Mouse (Mus musculus) forebrain, embryonic 15.5 days (tissue): Measurements from ENCODE around the gene Gm47841. TPM values are rescaled to one million over a fixed set of nuclear protein-coding genes. Genes with fewer than 3 reads are reported as not detected.

Experiments
- ATAC-seq: fragments of 200-750 bp; cut with Nextera tagmentation; replicated peaks from 2 replicates; pipeline ENCODE4 v1.8.0; 2017; ENCODE audit warnings: mild to moderate bottlenecking, moderate TSS enrichment, moderate library complexity
- H3K27ac ChIP-seq: fragments of 300-500 bp; sonication (generic); replicated peaks from 2 replicates; pipeline ENCODE4 v1.5.1; 2015; ENCODE audit warnings: mild to moderate bottlenecking, inconsistent platforms
- H3K27me3 ChIP-seq: fragments of 300-500 bp; sonication (generic); 2 replicates; pipeline ENCODE4 v1.6.1; 2015; ENCODE audit warnings: inconsistent platforms
- H3K36me3 ChIP-seq: fragments of 300-500 bp; sonication (generic); 2 replicates; pipeline ENCODE4 v1.6.1; 2015; ENCODE audit warnings: mild to moderate bottlenecking, inconsistent platforms
- H3K4me1 ChIP-seq: fragments of 300-500 bp; sonication (generic); 2 replicates; pipeline ENCODE4 v1.6.1; 2015; ENCODE audit warnings: inconsistent platforms
- H3K4me2 ChIP-seq: fragments of 300-500 bp; sonication (generic); replicated peaks from 2 replicates; pipeline ENCODE4 v1.6.1; 2015; ENCODE audit warnings: mild to moderate bottlenecking, inconsistent platforms
- H3K4me3 ChIP-seq: fragments of 300-500 bp; sonication (generic); 2 replicates; pipeline ENCODE4 v1.5.1; 2015; ENCODE audit warnings: mild to moderate bottlenecking, inconsistent platforms
- H3K9ac ChIP-seq: fragments of 300-500 bp; sonication (generic); replicated peaks from 2 replicates; pipeline ENCODE4 v1.6.1; 2015; ENCODE audit warnings: mild to moderate bottlenecking, inconsistent platforms
- H3K9me3 ChIP-seq: fragments of 300-500 bp; sonication (generic); 2 replicates; pipeline ENCODE4 v1.6.1; 2016; ENCODE audit warnings: inconsistent platforms
- WGBS: fragments of 180-500 bp; shearing (Covaris S2); methylation state at CpG from one replicate; pipeline ENCODE4 v1.1.7; 2015; ENCODE audit warnings: mixed read lengths; 5-methylcytosine and 5-hydroxymethylcytosine counted together
- polyA plus RNA-seq: library from polyadenylated mRNA; unstranded; fragments of >200 nt; fragmentation: Nextera tagmentation; extraction: Ambion mirVana; gene quantifications from 2 replicates; pipeline ENCODE4 v1.2.1, GENCODE M21; 2015

Gene Gm47841
- polyA plus RNA-seq, 1 experiment from 2014 or later: not detected

GRCm38 (mm10) chr15:101053832-101054459, 6.7 kb upstream of the Gm47841 start:
- peaks cover 13% of the 10 kb centered on the region for H3K4me1 ChIP-seq
- 0 out of 2 replicates have a peak, but pooled peaks have one; percentile 21 for ATAC-seq
- peaks cover 60% of the 10 kb centered on the region for H3K27me3 ChIP-seq
- 0 out of 2 replicates have a peak overlapping the region, but pooled peaks have one; percentile 14 for H3K9ac ChIP-seq
- 9% methylated on average over 64 of the region's 65 CpGs for WGBS
- no peaks in the 10 kb centered on the region for H3K36me3 ChIP-seq
- peak overlapping the region; percentile 39 for H3K4me3 ChIP-seq
- H3K9me3 ChIP-seq: no peaks in the 10 kb centered on the region
- no peak overlapping the region for H3K27ac ChIP-seq
- H3K4me2 ChIP-seq: peak overlapping the region; percentile 48

- Histone ChIP-seq H3K4me1 (peaks cover 13% of the 10 kb centered on the region), H3K27me3 (peaks cover 69% of the 10 kb centered on the region), H3K9me3 (no peaks in the 10 kb centered on the region), H3K4me2 (peak overlapping the region; percentile 48), H3K36me3 (no peaks in the 10 kb centered on the region), H3K27ac (no peak overlapping the region), H3K4me3 (peak overlapping the region; percentile 39), H3K9ac (no peak overlapping the region)
- 12% methylated on average over 115 of the region's 120 CpGs for WGBS
- 0 out of 2 replicates have a peak, but pooled peaks have one; percentile 20 for ATAC-seq
These were observed 5.6 kb upstream of the Gm47841 start for GRCm38 (mm10) chr15:101052560-101053501.

GRCm38 (mm10) chr15:101051869-101052268, 4.7 kb upstream of the Gm47841 start:
- H3K27ac ChIP-seq: no peak overlapping the region
- ATAC-seq: no peak
- H3K9me3 ChIP-seq: no peaks in the 10 kb centered on the region
- 39% methylated on average over 10 of the region's 10 CpGs for WGBS
- no peak overlapping the region for H3K4me3 ChIP-seq
- no peak overlapping the region for H3K4me2 ChIP-seq
- H3K4me1 ChIP-seq: peaks cover 17% of the 10 kb centered on the region
- H3K36me3 ChIP-seq: no peaks in the 10 kb centered on the region
- H3K27me3 ChIP-seq: peaks cover 78% of the 10 kb centered on the region
- no peak overlapping the region for H3K9ac ChIP-seq

GRCm38 (mm10) chr15:101048338-101048896, 1.2 kb upstream of the Gm47841 start:
- no peak for ATAC-seq
- H3K4me1 ChIP-seq: peaks cover 20% of the 10 kb centered on the region
- H3K27ac ChIP-seq: no peak overlapping the region
- 53% methylated on average over 5 of the region's 5 CpGs for WGBS
- H3K36me3 ChIP-seq: no peaks in the 10 kb centered on the region
- H3K9ac ChIP-seq: no peak overlapping the region
- no peak overlapping the region for H3K4me2 ChIP-seq
- H3K27me3 ChIP-seq: peaks cover 75% of the 10 kb centered on the region
- H3K4me3 ChIP-seq: no peak overlapping the region
- H3K9me3 ChIP-seq: no peaks in the 10 kb centered on the region

GRCm38 (mm10) chr15:101046527-101047193, 537 bp downstream of the Gm47841 start:
- H3K4me3 ChIP-seq: peak overlapping the region; percentile 50
- H3K4me1 ChIP-seq: peaks cover 15% of the 10 kb centered on the region
- peak overlapping the region; percentile 51 for H3K9ac ChIP-seq
- peaks cover 58% of the 10 kb centered on the region for H3K27me3 ChIP-seq
- 1% methylated on average over 75 of the region's 77 CpGs for WGBS
- H3K36me3 ChIP-seq: no peaks in the 10 kb centered on the region
- peak overlapping the region; percentile 98 for H3K4me2 ChIP-seq
- H3K27ac ChIP-seq: no peak overlapping the region
- no peaks in the 10 kb centered on the region for H3K9me3 ChIP-seq
- peak; percentile 47; the same call in 1 of the 2 replicates for ATAC-seq

GRCm38 (mm10) chr15:101046039-101046526, 1.1 kb downstream of the Gm47841 start:
- Histone ChIP-seq H3K4me3 (peak overlapping the region; percentile 50), H3K9ac (peak overlapping the region; percentile 51), H3K9me3 (no peaks in the 10 kb centered on the region), H3K27me3 (peaks cover 54% of the 10 kb centered on the region), H3K4me2 (peak overlapping the region; percentile 98), H3K27ac (no peak overlapping the region), H3K4me1 (peaks cover 15% of the 10 kb centered on the region), H3K36me3 (0 out of 2 replicates have a peak, but pooled peaks cover 2% of the 10 kb centered on the region)
- peak; percentile 26; the same call in 1 of the 2 replicates for ATAC-seq
- under 1% methylated on average over 43 of the region's 43 CpGs for WGBS

- peaks cover 52% of the 10 kb centered on the region for H3K27me3 ChIP-seq
- WGBS: 65% methylated on average over 6 of the region's 6 CpGs
- ATAC-seq: no peak
These were observed 2.7 kb downstream of the Gm47841 start for GRCm38 (mm10) chr15:101044531-101044930.

GRCm38 (mm10) chr15:101042613-101043012, 4.6 kb downstream of the Gm47841 start:
- Histone ChIP-seq H3K9ac (no peak overlapping the region), H3K4me2 (no peak overlapping the region), H3K27me3 (peaks cover 40% of the 10 kb centered on the region), H3K4me1 (peaks cover 15% of the 10 kb centered on the region), H3K36me3 (peaks cover 22% of the 10 kb centered on the region; the same call in 1 of the 2 replicates), H3K27ac (no peak overlapping the region), H3K9me3 (no peaks in the 10 kb centered on the region), H3K4me3 (no peak overlapping the region)
- ATAC-seq: no peak
- WGBS: 27% methylated on average over 6 of the region's 6 CpGs

More at GRCm38 (mm10) chr15:101044531-101044930, 2.7 kb downstream of the Gm47841 start:
- H3K9ac ChIP-seq: no peak overlapping the region
- no peak overlapping the region for H3K4me3 ChIP-seq
- no peak overlapping the region for H3K4me2 ChIP-seq
- peaks cover 17% of the 10 kb centered on the region; the same call in 1 of the 2 replicates for H3K36me3 ChIP-seq
- H3K4me1 ChIP-seq: peaks cover 15% of the 10 kb centered on the region
- H3K9me3 ChIP-seq: no peaks in the 10 kb centered on the region
- no peak overlapping the region for H3K27ac ChIP-seq

GRCm38 (mm10) chr15:101041966-101042365, 5.2 kb downstream of the Gm47841 start:
- 70% methylated on average over 6 of the region's 6 CpGs for WGBS
- ATAC-seq: no peak
- H3K27ac ChIP-seq: no peak overlapping the region

GRCm38 (mm10) chr15:101039651-101040050, 7.5 kb downstream of the Gm47841 start:
- ATAC-seq: no peak

More at GRCm38 (mm10) chr15:101041966-101042365, 5.2 kb downstream of the Gm47841 start:
- H3K9me3 ChIP-seq: no peaks in the 10 kb centered on the region
- H3K27me3 ChIP-seq: peaks cover 34% of the 10 kb centered on the region
- peaks cover 12% of the 10 kb centered on the region for H3K4me1 ChIP-seq
- no peak overlapping the region for H3K9ac ChIP-seq
- H3K36me3 ChIP-seq: peaks cover 22% of the 10 kb centered on the region; the same call in 1 of the 2 replicates
- no peak overlapping the region for H3K4me3 ChIP-seq
- no peak overlapping the region for H3K4me2 ChIP-seq

GRCm38 (mm10) chr15:101028960-101029359, 18.2 kb downstream of the Gm47841 start:
- Histone ChIP-seq H3K27me3 (no peaks in the 10 kb centered on the region), H3K27ac (no peak overlapping the region), H3K36me3 (0 out of 2 replicates have a peak, but pooled peaks cover 9% of the 10 kb centered on the region), H3K4me3 (no peak overlapping the region), H3K9ac (no peak overlapping the region), H3K4me1 (no peaks in the 10 kb centered on the region), H3K4me2 (no peak overlapping the region), H3K9me3 (no peaks in the 10 kb centered on the region)
- WGBS: 56% methylated on average over 2 of the region's 2 CpGs
- ATAC-seq: no peak

More at GRCm38 (mm10) chr15:101039651-101040050, 7.5 kb downstream of the Gm47841 start:
- Histone ChIP-seq H3K27me3 (peaks cover 10% of the 10 kb centered on the region), H3K27ac (no peak overlapping the region), H3K9ac (no peak overlapping the region), H3K36me3 (peaks cover 34% of the 10 kb centered on the region; the same call in 1 of the 2 replicates), H3K4me2 (no peak overlapping the region), H3K9me3 (no peaks in the 10 kb centered on the region), H3K4me1 (no peaks in the 10 kb centered on the region), H3K4me3 (no peak overlapping the region)
- WGBS: 57% methylated on average over 17 of the region's 17 CpGs
